Mouse (Mus musculus) neural tube, embryonic 13.5 days (tissue): Measurements from ENCODE around the gene Fam98b. TPM values are rescaled to one million over a fixed set of nuclear protein-coding genes. Genes with fewer than 3 reads are reported as not detected.

Experiments used
- ATAC-seq: fragments of 200-750 bp; cut with Nextera tagmentation; 2 replicates; pipeline ENCODE4 v1.8.0; 2017; ENCODE audit warnings: low read depth, mild to moderate bottlenecking, moderate TSS enrichment, moderate library complexity
- H3K27ac ChIP-seq: fragments of 300-500 bp; sonication (generic); replicated peaks from 2 replicates; pipeline ENCODE4 v1.5.1; 2015; ENCODE audit warnings: moderate library complexity, mild to moderate bottlenecking, inconsistent platforms
- H3K27me3 ChIP-seq: fragments of 300-500 bp; sonication (generic); 2 replicates; pipeline ENCODE4 v1.6.1; 2015; ENCODE audit warnings: mild to moderate bottlenecking, inconsistent platforms
- H3K36me3 ChIP-seq: fragments of 300-500 bp; sonication (generic); 2 replicates; pipeline ENCODE4 v1.6.1; 2015; ENCODE audit warnings: mild to moderate bottlenecking, inconsistent platforms
- H3K4me1 ChIP-seq: fragments of 300-500 bp; sonication (generic); replicated peaks from 2 replicates; pipeline ENCODE4 v1.6.1; 2015; ENCODE audit warnings: inconsistent platforms
- H3K4me2 ChIP-seq: fragments of 300-500 bp; sonication (generic); 2 replicates; pipeline ENCODE4 v1.6.1; 2015; ENCODE audit warnings: inconsistent platforms, mild to moderate bottlenecking, moderate library complexity
- H3K4me3 ChIP-seq: fragments of 300-500 bp; sonication (generic); 2 replicates; pipeline ENCODE4 v1.5.1; 2015; ENCODE audit warnings: mild to moderate bottlenecking, inconsistent platforms
- H3K9ac ChIP-seq: fragments of 300-500 bp; sonication (generic); 2 replicates; pipeline ENCODE4 v1.6.1; 2015; ENCODE audit warnings: moderate library complexity, mild to moderate bottlenecking, inconsistent platforms
- H3K9me3 ChIP-seq: fragments of 300-500 bp; sonication (generic); 2 replicates; pipeline ENCODE4 v1.6.1; 2016; ENCODE audit warnings: inconsistent platforms
- WGBS: fragments of 180-500 bp; shearing (Covaris S2); methylation state at CpG from one replicate; pipeline ENCODE4 v1.1.7; 2015; 5-methylcytosine and 5-hydroxymethylcytosine counted together
- polyA plus RNA-seq: library from polyadenylated mRNA; unstranded; fragments of >200 nt; fragmentation: Nextera tagmentation; extraction: Ambion mirVana; gene quantifications from 2 replicates; pipeline ENCODE4 v1.2.1, GENCODE M21; 2015

The Fam98b gene
- polyA plus RNA-seq, 1 experiment from 2014 or later: 11.9 TPM

DNA sequence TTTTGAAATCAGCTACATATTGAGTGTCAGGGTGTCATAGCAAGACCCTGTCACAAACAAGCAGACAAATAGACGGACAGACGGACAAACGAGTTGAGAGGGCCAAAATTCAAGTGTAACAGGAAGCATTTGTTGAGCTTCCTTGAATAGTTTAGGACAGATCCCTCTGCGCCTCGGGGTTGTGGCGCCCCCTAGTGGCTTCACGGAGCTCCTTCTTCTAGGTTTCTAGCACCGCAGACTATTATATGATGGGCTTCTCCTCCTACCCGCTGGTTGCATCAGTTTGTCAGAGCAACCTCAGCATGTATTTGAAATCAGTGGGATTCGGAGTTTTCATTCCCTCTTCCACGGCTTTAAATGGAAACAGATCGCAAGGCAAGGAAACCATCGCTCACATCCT lies 18.3 kb upstream of the Fam98b start:
- peaks cover 11% of the 10 kb centered on the region; the same call in 1 of the 2 replicates for H3K4me1 ChIP-seq
- no peak overlapping the region for H3K4me3 ChIP-seq
- H3K27me3 ChIP-seq: peaks cover 3% of the 10 kb centered on the region
- no peak overlapping the region for H3K4me2 ChIP-seq
- no peak overlapping the region for H3K27ac ChIP-seq
- 5% methylated on average over 13 of the region's 13 CpGs for WGBS
- peak overlapping the region; percentile 9; the same call in 1 of the 2 replicates for H3K9ac ChIP-seq
- no peaks in the 10 kb centered on the region for H3K9me3 ChIP-seq
- 0 out of 2 replicates have a peak, but pooled peaks have one; percentile 83 for ATAC-seq
- no peaks in the 10 kb centered on the region for H3K36me3 ChIP-seq

DNA sequence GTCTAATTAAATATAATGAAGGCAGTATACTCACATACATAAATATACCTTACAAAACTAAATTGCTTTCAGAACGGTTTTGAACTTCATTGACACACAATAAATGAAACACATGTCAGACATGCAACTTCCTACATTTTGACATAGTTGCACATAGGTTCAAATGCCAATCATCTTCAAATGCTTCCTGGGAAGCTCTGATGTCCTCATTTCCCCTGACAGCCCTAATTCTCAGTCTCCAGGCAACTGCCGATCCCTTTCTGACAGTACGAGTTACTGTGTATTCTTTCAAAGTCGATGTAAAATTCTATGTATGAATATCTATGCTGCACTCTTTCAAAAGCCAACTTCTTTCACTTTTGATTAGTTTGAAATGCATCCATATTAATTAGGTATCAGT lies 7.6 kb upstream of the Fam98b start:
- Histone ChIP-seq H3K4me2 (no peak overlapping the region), H3K36me3 (no peaks in the 10 kb centered on the region), H3K4me1 (no peaks in the 10 kb centered on the region), H3K9ac (no peak overlapping the region), H3K9me3 (no peaks in the 10 kb centered on the region), H3K4me3 (no peak overlapping the region), H3K27ac (no peak overlapping the region), H3K27me3 (no peaks in the 10 kb centered on the region; the same call in 1 of the 2 replicates)
- ATAC-seq: no peak
- 80% methylated on average over 4 of the region's 4 CpGs for WGBS

DNA sequence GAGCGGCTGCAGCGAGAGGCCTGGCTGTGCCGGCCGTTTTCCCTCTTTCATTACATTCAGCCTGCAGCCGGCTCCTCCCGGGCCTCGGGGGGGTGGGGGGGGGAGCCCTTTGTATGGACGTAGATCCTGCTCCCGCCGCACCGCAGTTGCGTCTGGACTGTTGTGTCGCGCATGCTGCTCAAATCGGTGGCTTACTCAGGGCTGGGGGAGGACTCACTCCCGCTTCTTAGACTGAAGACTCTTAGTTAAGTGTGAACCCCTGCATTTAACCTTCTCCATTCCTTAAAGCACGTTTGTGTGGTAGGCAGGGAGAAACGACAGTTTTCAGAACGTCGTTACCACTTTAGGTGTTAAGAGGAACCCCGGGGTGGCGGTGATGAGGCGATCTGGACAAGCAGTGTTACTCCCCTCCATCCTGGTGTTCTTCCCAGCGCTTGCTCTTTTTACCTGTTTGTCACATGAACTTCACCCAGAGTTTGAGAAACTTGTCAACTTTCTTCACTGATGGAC lies 517 bp downstream of the Fam98b start:
- Histone ChIP-seq H3K9me3 (no peaks in the 10 kb centered on the region), H3K27ac (peak overlapping the region; percentile 87), H3K4me3 (peak overlapping the region; percentile 68), H3K27me3 (no peaks in the 10 kb centered on the region), H3K4me2 (peak overlapping the region; percentile 84), H3K4me1 (peaks cover 18% of the 10 kb centered on the region), H3K9ac (peak overlapping the region; percentile 88), H3K36me3 (no peaks in the 10 kb centered on the region)
- ATAC-seq: peak; percentile 79
- under 1% methylated on average over 24 of the region's 24 CpGs for WGBS

DNA sequence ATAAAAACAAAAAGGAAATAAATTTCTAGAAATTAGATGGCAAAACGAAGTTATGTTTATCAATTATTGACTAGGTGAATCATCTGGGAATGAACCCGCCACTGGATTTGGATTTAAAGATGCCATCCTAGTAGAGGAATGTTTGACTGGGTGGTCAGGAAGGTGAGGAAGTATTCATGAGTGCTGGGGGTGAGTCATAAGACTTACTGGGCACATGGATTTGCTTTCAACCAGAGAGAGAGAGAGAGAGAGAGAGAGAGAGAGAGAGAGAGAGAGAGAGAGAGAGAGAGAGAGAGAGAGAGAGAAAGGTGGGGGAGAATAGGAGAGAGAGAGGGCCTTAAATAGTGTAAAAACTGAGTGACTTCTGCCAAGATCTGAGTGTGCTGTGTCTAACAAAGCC lies 5.9 kb downstream of the Fam98b start:
- peaks cover 14% of the 10 kb centered on the region; the same call in 1 of the 2 replicates for H3K36me3 ChIP-seq
- no peaks in the 10 kb centered on the region for H3K27me3 ChIP-seq
- no peak overlapping the region for H3K4me3 ChIP-seq
- H3K4me1 ChIP-seq: peaks cover 16% of the 10 kb centered on the region
- WGBS: 91% methylated on average over 2 of the region's 2 CpGs
- ATAC-seq: no peak
- no peak overlapping the region for H3K27ac ChIP-seq
- no peak overlapping the region for H3K9ac ChIP-seq
- H3K9me3 ChIP-seq: no peaks in the 10 kb centered on the region
- no peak overlapping the region for H3K4me2 ChIP-seq

DNA sequence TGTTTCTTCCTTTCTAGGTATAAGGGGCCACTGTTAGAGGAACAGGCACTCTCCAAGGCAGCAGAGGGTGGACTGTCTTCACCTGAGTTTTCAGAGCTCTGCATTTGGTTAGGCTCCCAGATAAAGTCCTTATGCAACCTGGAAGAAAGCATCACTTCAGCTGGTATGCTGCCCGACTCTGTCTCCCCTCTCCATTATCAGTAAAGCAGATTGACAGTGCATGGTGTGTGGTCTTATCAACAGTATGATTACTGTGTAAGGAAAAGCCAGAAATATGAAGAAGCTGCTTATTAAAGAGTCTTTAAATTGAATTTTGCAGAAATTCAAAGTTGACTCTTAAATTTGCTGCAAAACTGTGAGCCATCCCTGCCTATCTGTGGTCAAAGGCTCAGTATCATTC lies 8.1 kb downstream of the Fam98b start:
- no peak overlapping the region for H3K4me3 ChIP-seq
- no peaks in the 10 kb centered on the region for H3K9me3 ChIP-seq
- no peak for ATAC-seq
- WGBS: 87% methylated on average over 1 of the region's 1 CpGs
- no peak overlapping the region for H3K4me2 ChIP-seq
- H3K4me1 ChIP-seq: no peaks in the 10 kb centered on the region
- H3K9ac ChIP-seq: no peak overlapping the region
- peaks cover 26% of the 10 kb centered on the region for H3K36me3 ChIP-seq
- no peaks in the 10 kb centered on the region for H3K27me3 ChIP-seq
- no peak overlapping the region for H3K27ac ChIP-seq

DNA sequence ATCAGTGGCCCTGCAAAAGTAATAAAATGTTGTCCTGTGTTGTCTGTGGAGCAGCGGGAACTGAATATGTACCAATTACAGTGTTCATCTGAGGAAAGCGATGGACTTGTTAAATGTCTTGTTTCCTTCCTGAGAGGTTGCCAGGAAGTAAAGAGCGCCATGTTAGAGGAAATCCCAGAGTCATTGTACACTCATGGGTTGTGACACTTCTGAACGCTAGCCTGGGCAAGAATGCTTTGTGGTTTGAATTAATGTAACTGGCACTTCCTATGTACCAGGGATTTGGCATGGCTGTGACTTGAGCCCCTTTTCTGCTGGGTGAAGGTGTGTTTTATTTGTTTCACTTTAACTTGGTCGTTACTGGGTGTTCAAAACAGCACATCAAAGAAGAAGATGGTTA lies 12.6 kb downstream of the Fam98b start:
- 94% methylated on average over 5 of the region's 5 CpGs for WGBS
- Histone ChIP-seq H3K36me3 (peaks cover 44% of the 10 kb centered on the region), H3K9ac (no peak overlapping the region), H3K4me3 (no peak overlapping the region), H3K9me3 (no peaks in the 10 kb centered on the region), H3K4me2 (no peak overlapping the region), H3K4me1 (no peaks in the 10 kb centered on the region), H3K27ac (no peak overlapping the region), H3K27me3 (no peaks in the 10 kb centered on the region)
- ATAC-seq: no peak

DNA sequence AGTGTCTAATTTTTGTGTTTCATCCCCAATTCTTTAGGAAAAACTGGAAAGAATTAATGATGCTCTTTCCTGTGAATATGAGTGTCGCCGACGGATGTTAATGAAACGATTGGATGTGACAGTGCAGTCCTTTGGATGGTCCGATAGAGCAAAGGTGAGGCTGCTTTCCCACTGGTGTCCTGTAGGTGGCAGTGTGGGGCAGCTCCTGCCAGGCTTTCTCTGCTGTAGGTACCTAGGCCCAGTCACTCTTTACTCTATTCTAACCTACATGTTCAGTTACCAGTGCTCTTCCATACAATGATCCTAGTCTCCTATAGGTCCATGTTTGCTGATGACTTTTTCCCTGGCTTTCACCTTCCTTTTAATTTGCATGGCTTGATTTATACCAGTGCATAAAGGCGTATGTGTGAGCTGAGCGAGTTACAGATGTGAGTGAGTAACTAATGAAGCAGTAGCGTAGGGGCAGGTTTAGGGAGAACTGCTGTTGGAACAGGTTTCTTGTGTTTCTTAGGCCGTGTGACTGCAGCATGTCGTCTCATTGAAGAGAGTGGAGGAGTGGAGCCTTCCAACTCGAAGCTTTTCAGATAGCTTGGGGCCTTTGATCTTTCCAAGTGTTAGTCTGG lies 14.4 kb downstream of the Fam98b start:
- peak; percentile 59; the same call in 1 of the 2 replicates for ATAC-seq
- 76% methylated on average over 11 of the region's 11 CpGs for WGBS
- no peak overlapping the region for H3K4me2 ChIP-seq
- H3K4me3 ChIP-seq: no peak overlapping the region
- H3K27me3 ChIP-seq: no peaks in the 10 kb centered on the region
- H3K9ac ChIP-seq: no peak overlapping the region
- peaks cover 55% of the 10 kb centered on the region for H3K36me3 ChIP-seq
- no peaks in the 10 kb centered on the region for H3K4me1 ChIP-seq
- no peaks in the 10 kb centered on the region for H3K9me3 ChIP-seq
- no peak overlapping the region for H3K27ac ChIP-seq

DNA sequence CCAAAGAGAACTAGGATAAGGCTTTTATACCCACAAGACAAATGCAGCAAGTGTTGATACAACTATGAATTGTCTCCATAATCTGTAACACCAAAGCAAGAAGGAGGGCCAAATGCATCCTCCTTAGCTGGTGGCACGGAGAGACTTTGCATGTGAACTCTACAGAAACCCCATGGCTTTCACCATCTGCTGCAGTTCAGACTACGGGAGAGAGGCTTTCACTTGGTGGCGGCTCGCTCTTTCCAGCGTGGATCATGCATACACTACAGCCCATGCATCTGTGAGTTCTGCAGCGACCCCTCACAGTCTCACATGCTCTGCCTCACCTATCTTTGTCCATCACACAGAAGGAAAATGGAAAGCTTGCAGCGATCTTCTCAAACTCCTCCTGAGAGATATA lies 38.8 kb downstream of the Fam98b start:
- no peak overlapping the region for H3K9ac ChIP-seq
- no peak for ATAC-seq
- no peaks in the 10 kb centered on the region for H3K9me3 ChIP-seq
- H3K4me3 ChIP-seq: no peak overlapping the region
- H3K27ac ChIP-seq: no peak overlapping the region
- no peaks in the 10 kb centered on the region for H3K4me1 ChIP-seq
- 94% methylated on average over 7 of the region's 7 CpGs for WGBS
- no peak overlapping the region for H3K4me2 ChIP-seq
- H3K27me3 ChIP-seq: no peaks in the 10 kb centered on the region
- no peaks in the 10 kb centered on the region for H3K36me3 ChIP-seq

DNA sequence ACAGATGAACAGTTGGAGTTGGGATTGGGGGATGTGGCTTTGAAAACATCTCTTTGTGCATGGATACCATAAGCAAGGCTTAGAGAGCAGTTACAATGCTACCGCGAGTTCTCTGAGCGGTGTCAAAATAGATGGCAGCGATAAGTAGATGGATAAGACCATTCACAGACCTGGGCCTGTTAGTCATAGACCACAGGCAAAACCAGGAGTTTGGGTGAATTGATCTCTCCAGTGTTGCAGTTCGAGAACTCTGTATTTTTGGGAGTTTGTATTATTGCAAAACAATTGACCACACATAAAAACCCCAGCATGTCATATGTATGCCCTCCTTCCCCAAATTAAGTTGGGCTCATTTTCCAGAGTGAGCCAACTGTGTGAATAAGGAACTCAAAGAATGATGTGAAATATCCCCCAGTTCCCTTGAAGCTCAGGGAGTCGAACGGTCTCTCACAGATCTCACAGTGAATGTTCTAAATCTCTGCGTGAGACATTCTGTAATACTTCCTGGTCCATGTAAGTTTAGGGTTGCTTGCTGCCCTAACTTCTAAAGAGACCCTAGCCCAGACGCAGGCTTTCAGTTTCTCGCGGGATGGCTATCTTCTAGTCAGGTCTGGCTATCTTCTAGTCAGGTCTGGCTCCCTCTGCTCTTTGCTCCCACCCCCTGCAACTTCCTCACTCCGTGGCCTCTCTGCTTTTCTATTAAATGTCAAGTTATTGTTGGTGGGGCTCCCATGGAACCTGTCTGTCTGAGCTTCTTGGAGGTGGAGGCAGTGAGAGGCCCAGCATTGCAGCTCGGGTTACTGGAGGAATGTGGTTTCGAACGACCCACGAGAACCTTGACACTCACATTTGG lies 50.3 kb downstream of the Fam98b start:
- ATAC-seq: no peak
- H3K4me1 ChIP-seq: no peaks in the 10 kb centered on the region

DNA sequence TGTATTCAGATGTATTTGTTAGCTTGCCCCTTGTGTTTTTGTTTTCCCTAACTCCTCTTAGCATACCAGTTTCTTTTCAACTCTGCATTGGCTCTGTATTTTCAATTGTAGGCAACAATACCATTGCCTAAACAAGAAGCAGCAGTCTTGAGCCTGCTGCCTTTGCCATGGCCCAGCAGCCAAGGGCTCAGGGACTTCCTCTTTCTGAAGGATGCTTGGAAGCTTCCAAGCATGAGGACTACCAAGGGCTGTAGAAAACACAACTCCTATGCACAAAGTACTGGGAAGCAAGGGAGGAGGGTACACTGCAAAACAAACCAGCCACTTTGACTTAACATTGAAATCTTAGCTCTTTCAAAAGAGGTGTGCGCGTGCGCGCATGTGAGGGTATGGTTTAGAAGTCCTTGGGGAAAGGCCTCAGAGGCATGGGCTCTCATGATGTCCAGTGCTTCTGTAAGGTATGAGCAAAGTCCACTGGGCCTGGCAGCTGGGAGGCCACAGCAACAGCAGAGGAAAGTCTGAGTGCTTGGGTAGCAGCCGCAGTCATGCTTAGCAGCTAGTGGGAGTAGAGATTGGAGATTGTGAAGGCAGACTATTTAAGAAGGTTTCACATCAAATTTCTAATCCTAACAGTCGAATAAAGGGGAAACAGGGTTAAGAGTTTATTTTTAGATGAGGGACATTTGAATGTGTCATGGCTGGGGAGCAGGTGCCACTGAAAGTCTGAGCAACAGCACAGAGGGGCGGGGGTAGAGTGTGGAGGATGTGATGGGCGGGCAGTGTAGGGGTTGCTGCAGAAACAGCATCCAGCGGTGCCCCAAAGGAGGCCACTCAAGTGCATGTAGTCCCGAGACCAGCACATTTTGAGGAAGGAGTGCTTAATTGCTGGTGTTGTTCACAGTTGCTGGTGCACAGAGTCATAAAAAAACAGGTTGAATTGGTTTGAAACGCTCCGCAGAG lies 54.1 kb downstream of the Fam98b start:
- H3K36me3 ChIP-seq: no peaks in the 10 kb centered on the region
- H3K4me2 ChIP-seq: no peak overlapping the region
- H3K4me3 ChIP-seq: no peak overlapping the region
- 78% methylated on average over 12 of the region's 12 CpGs for WGBS
- ATAC-seq: no peak
- H3K27ac ChIP-seq: no peak overlapping the region
- H3K9ac ChIP-seq: no peak overlapping the region
- no peaks in the 10 kb centered on the region for H3K27me3 ChIP-seq
- no peaks in the 10 kb centered on the region for H3K9me3 ChIP-seq
- no peaks in the 10 kb centered on the region for H3K4me1 ChIP-seq

More for the DNA sequence above, 50.3 kb downstream of the Fam98b start:
- Histone ChIP-seq H3K36me3 (no peaks in the 10 kb centered on the region), H3K4me3 (no peak overlapping the region), H3K27me3 (no peaks in the 10 kb centered on the region), H3K27ac (no peak overlapping the region), H3K4me2 (no peak overlapping the region), H3K9me3 (no peaks in the 10 kb centered on the region), H3K9ac (no peak overlapping the region)
- WGBS: 86% methylated on average over 16 of the region's 16 CpGs

DNA sequence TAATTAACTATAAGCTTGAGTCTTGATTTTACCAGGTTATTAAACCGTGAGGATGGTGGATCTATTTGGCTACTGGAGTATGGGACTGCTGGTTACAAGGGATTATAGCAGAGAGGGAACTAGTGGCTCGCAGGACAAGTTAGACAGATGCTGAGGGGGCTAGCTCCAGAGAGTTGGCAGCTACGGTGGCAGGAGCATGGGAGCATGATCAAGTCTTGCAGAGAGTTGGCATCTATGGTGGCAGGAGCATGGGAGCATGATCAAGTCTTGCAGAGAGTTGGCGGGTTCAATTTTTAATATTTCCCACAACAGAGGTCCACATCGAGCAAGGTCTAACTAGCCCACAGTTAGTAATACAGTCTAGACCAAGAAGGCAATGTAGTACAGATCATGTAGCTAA lies 55.4 kb downstream of the Fam98b start:
- H3K9ac ChIP-seq: no peak overlapping the region
- no peak overlapping the region for H3K4me3 ChIP-seq
- H3K27me3 ChIP-seq: no peaks in the 10 kb centered on the region
- ATAC-seq: no peak
- 91% methylated on average over 5 of the region's 5 CpGs for WGBS
- H3K9me3 ChIP-seq: no peaks in the 10 kb centered on the region
- H3K4me2 ChIP-seq: no peak overlapping the region
- H3K4me1 ChIP-seq: no peaks in the 10 kb centered on the region
- H3K27ac ChIP-seq: no peak overlapping the region
- H3K36me3 ChIP-seq: no peaks in the 10 kb centered on the region
